Mouse (Mus musculus): ENCODE measurements around the gene Mrpl9.

- TF ChIP-seq POLR2A (IDR thresholded peaks at IDR 0.05; ENCODE audit: insufficient read depth, low read length): no peak
- no peak for TF ChIP-seq CTCF (IDR thresholded peaks at IDR 0.05; ENCODE audit: low read depth, low read length)
- TF ChIP-seq EP300 (IDR thresholded peaks at IDR 0.05; ENCODE audit: insufficient read depth, low read depth, low read length): no peak
These were observed 29.5 kb downstream of the Mrpl9 start for GRCm38 (mm10) chr3:94472447-94473114.

Measured in ES-Bruce4 (cell line).